Mouse (Mus musculus): Measurements from ENCODE around the gene Gm28729. TPM values are rescaled to one million over a fixed set of nuclear protein-coding genes. Genes with fewer than 3 reads are reported as not detected.
A peak's percentile ranks its signal among the peaks of the same experiment; 100 is the strongest.
"Not testable (repeated sequence)": the region's sequence is repeated elsewhere in the genome, so short reads cannot be mapped to it uniquely, and the experiment has no call there.

Gene Gm28729
- polyA plus RNA-seq, 1 experiment = not detected

DNA sequence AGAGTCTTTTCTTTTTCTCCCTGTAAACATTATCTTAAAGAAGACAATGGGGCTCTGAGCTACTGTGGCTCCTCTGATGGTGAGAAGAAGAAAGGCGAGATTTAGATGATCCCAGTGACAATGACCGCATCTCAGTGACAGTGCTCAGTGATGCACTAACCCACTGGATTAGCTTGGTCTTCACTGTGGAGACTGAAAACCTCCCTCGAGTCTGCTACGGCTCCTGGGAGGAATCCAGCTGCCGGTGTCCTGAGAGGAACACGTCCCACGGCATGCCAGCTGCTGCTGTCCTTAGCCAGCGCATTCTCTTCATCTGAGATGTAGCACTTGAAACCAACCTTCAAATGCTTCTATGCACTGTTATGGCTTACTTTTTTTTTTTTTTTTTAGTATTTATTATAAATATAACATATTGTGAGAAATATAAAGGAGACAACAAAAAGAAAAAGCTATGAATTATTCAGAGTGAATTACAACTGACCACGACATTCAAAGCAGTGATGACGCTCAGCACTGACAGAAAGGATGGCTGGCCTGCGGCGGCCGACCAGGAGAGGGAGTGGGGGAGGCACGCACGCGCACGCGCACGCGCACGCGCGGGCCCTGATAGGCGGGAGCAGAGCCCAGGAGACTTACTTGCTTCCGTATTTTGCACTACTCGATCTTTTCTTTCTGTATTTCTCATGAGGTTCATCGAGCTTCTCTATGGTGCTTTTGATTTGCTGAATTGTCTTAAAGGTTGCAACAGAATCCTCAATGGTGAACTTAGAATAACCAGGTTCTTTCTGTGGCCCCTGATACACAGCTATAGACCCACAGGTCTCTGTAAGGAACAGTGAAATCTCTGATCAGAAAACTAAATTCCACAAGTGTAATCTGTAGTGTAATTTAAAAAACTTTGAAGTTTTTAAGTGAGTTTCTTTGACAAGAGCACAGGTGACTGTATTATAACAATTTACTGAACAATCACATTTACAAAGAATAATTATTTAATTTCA is 18.9 kb upstream of the Gm28729 start:
- 35% methylated on average over 27 of the region's 27 CpGs for WGBS
- Histone ChIP-seq H3K27ac (ENCODE audit: insufficient read depth, low read depth, low read length) (peak overlapping the region; percentile 42; the same call in 1 of the 2 replicates), H3K4me3 (ENCODE audit: insufficient read depth, low read depth, low read length) (no peak overlapping the region)

DNA sequence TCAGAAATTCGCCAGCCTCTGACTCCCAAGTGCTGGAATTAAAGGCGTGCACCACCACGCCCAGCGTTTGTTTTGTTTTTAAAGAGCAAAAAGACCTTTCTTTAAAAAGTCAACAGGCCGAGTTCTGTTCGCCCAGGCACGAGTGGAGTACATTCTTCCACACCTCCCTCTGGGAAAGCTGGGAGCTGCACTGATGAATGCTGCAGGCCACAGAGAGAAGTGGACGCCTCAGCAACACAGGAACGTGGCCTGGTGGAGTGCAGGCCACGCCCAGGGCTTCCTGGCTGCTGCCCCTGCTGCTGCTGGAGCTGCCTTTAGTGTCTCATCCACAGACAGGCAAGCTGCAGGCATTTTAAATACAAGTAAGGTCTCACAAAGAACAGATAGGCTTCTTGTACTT is 13.9 kb upstream of the Gm28729 start:
- H3K27ac ChIP-seq (ENCODE audit: insufficient read depth, low read depth, low read length) = no peak overlapping the region
- 68% methylated on average over 10 of the region's 10 CpGs for WGBS
- TF ChIP-seq POLR2A (IDR thresholded peaks at IDR 0.05; ENCODE audit: insufficient read depth, low read depth, low read length) (no peak), CTCF (IDR thresholded peaks at IDR 0.05; ENCODE audit: insufficient read depth, low read depth, low read length) (no peak)
- H3K4me3 ChIP-seq (ENCODE audit: insufficient read depth, low read depth, low read length) = no peak overlapping the region
- H3K4me1 ChIP-seq (ENCODE audit: control insufficient read depth, insufficient read depth, low read length) = peaks cover 16% of the 10 kb centered on the region

More for the DNA sequence above, 18.9 kb upstream of the Gm28729 start:
- TF ChIP-seq CTCF (IDR thresholded peaks at IDR 0.05; ENCODE audit: insufficient read depth, low read depth, low read length) (peak; percentile 17; the same call in 1 of the 2 replicates), POLR2A (IDR thresholded peaks at IDR 0.05; ENCODE audit: insufficient read depth, low read depth, low read length) (no peak)
- H3K4me1 ChIP-seq (ENCODE audit: control insufficient read depth, insufficient read depth, low read length) = peaks cover 4% of the 10 kb centered on the region

GRCm38 (mm10) chr9:96537615-96537919 is 12.5 kb upstream of the Gm28729 start:
- Histone ChIP-seq H3K27ac (ENCODE audit: insufficient read depth, low read depth, low read length) (0 out of 2 replicates have a peak overlapping the region, but pooled peaks have one; percentile 21), H3K4me1 (ENCODE audit: control insufficient read depth, insufficient read depth, low read length) (peaks cover 16% of the 10 kb centered on the region), H3K4me3 (ENCODE audit: insufficient read depth, low read depth, low read length) (no peak overlapping the region)
- 92% methylated on average over 6 of the region's 6 CpGs for WGBS
- TF ChIP-seq CTCF (IDR thresholded peaks at IDR 0.05; ENCODE audit: insufficient read depth, low read depth, low read length) (no peak), POLR2A (IDR thresholded peaks at IDR 0.05; ENCODE audit: insufficient read depth, low read depth, low read length) (no peak)

DNA sequence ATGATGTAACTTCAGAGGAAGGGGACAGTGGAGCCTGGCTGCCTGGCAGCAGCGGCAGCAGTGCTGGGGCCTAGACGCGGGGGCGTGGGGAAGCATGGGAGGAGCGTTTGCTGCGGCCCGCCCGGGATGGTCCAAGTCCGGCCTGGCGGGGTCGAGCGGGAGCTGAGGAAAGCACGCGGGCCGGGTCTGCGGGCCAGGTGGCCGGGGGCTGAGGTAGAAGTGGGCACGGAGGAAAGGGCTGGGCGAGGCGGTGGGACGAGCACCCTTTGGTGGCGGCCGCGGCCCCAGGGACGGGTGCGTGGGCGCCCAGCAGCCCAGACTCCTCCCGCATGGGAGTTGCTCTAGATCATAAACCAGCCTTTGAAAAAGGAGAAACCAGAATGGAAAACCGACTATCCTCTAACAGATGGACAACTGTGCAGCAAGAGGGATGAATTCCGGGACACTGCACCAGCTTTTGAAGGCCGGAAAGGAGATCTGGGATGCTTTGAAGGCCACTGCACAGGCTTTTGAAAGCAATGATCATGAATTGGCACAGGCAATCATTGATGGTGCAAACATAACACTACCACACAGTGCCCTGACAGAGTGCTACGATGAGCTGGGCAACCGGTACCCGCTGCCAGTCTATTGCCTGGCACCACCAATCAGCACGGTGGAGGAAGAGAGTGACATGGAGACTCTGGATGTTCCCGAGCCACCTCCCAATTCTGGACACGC is 12.0 kb upstream of the Gm28729 start:
- Histone ChIP-seq H3K4me1 (ENCODE audit: control insufficient read depth, insufficient read depth, low read length) (peaks cover 16% of the 10 kb centered on the region), H3K27ac (ENCODE audit: insufficient read depth, low read depth, low read length) (peak overlapping the region; percentile 32; the same call in 1 of the 2 replicates), H3K4me3 (ENCODE audit: insufficient read depth, low read depth, low read length) (peak overlapping the region; percentile 51)
- TF ChIP-seq CTCF (IDR thresholded peaks at IDR 0.05; ENCODE audit: insufficient read depth, low read depth, low read length) (no peak), POLR2A (IDR thresholded peaks at IDR 0.05; ENCODE audit: insufficient read depth, low read depth, low read length) (no peak)
- WGBS = 18% methylated on average over 37 of the region's 37 CpGs

DNA sequence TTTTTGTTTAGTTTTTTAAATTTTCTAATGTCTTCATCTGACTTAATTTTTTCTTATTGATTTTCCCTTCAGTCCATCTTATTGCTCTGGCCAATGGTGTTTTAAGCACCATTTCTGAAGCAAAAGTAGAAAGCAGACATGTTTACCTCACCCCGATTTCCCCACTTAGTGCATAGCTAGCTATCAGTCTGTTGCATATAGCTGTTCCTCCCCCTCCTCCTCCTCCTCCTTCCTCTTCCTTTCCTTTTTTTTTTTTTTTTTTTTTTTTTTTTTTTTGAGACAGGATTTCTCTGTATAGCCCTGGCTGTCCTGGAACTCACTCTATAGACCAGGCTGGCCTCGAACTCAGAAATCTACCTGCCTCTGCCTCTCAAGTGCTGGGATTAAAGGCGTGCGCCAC is 11.0 kb upstream of the Gm28729 start:
- WGBS = 95% methylated on average over 4 of the region's 4 CpGs
- not testable (repeated sequence) for H3K27ac ChIP-seq (ENCODE audit: insufficient read depth, low read depth, low read length); H3K4me3 ChIP-seq (ENCODE audit: insufficient read depth, low read depth, low read length)
- peaks cover 16% of the 10 kb centered on the region for H3K4me1 ChIP-seq (ENCODE audit: control insufficient read depth, insufficient read depth, low read length)

DNA sequence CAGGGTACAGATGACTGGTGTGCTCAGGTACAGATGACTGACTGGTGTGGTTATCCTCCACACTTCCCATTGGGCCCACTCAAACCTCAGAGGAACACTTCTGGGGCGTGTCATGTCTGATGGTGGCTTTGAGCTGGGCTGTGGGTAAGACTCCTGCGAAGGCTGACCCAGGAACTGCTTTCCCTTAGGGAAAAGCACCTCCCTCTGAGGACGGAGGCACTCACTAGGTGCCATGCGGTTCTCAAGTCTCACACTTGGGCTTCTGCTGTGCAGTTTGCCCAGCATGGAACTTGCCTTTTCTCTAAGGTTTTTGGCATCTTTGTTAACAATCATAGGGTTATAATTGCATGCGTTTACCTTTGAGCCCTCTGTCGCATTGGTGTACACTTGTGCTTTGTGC is 10.4 kb upstream of the Gm28729 start:
- peaks cover 18% of the 10 kb centered on the region for H3K4me1 ChIP-seq (ENCODE audit: control insufficient read depth, insufficient read depth, low read length)
- H3K4me3 ChIP-seq (ENCODE audit: insufficient read depth, low read depth, low read length) = no peak overlapping the region
- 57% methylated on average over 6 of the region's 6 CpGs for WGBS
- no peak overlapping the region for H3K27ac ChIP-seq (ENCODE audit: insufficient read depth, low read depth, low read length)
- no peak for TF ChIP-seq CTCF (IDR thresholded peaks at IDR 0.05; ENCODE audit: insufficient read depth, low read depth, low read length)
- TF ChIP-seq POLR2A (IDR thresholded peaks at IDR 0.05; ENCODE audit: insufficient read depth, low read depth, low read length) = no peak

- 93% methylated on average over 4 of the region's 4 CpGs for WGBS
Measured at GRCm38 (mm10) chr9:96534256-96534655, 9.2 kb upstream of the Gm28729 start.

DNA sequence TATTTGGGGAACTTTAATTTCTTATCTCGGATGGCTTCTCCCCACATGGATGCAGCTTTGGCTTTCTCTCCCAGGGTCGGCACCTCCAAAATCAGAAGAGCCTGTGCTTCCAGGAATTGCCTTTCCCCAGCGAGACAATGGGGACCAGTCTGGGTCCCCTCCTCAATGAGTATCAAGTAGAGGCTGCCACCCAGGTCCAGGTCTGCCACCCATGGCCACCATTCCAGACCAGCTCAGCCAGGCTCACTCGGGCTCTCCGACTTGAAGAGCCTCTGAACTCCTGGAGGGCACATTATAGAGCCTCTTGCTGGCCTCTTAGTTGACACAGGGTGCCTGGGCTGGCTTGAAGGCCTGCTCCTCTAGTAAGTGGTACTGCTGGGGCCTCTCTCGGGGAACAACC is 8.4 kb upstream of the Gm28729 start:
- WGBS = 81% methylated on average over 6 of the region's 6 CpGs
- H3K4me1 ChIP-seq (ENCODE audit: control insufficient read depth, insufficient read depth, low read length) = peaks cover 16% of the 10 kb centered on the region
- H3K27ac ChIP-seq (ENCODE audit: insufficient read depth, low read depth, low read length) = no peak overlapping the region
- TF ChIP-seq CTCF (IDR thresholded peaks at IDR 0.05; ENCODE audit: insufficient read depth, low read depth, low read length) = no peak
- TF ChIP-seq POLR2A (IDR thresholded peaks at IDR 0.05; ENCODE audit: insufficient read depth, low read depth, low read length) = no peak
- no peak overlapping the region for H3K4me3 ChIP-seq (ENCODE audit: insufficient read depth, low read depth, low read length)

More at GRCm38 (mm10) chr9:96534256-96534655, 9.2 kb upstream of the Gm28729 start:
- H3K27ac ChIP-seq (ENCODE audit: insufficient read depth, low read depth, low read length) = no peak overlapping the region
- H3K4me3 ChIP-seq (ENCODE audit: insufficient read depth, low read depth, low read length) = no peak overlapping the region
- H3K4me1 ChIP-seq (ENCODE audit: control insufficient read depth, insufficient read depth, low read length) = peaks cover 18% of the 10 kb centered on the region
- TF ChIP-seq POLR2A (IDR thresholded peaks at IDR 0.05; ENCODE audit: insufficient read depth, low read depth, low read length) (no peak), CTCF (IDR thresholded peaks at IDR 0.05; ENCODE audit: insufficient read depth, low read depth, low read length) (no peak)

DNA sequence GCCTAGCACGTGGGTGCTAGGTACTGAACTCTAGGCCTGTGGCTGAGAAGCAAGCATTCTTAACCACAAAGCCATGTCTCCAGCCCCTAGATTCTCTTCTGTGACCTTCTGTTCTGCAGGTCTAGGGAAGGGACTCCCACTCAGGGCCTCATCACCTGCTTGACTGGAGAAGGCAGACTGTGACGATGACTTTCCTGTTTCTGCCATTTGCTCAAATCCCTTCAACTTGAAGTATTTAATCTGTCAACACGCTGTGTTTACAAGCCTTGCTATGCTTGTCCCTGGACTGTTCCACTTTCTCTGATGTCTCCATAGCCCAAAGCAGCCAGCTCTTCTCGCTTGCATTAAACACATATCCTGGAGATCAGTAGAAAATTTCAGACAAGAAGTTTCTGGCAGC is 7.5 kb upstream of the Gm28729 start:
- TF ChIP-seq POLR2A (IDR thresholded peaks at IDR 0.05; ENCODE audit: insufficient read depth, low read depth, low read length) = no peak
- TF ChIP-seq CTCF (IDR thresholded peaks at IDR 0.05; ENCODE audit: insufficient read depth, low read depth, low read length) = no peak
- Histone ChIP-seq H3K4me1 (ENCODE audit: control insufficient read depth, insufficient read depth, low read length) (peaks cover 14% of the 10 kb centered on the region), H3K4me3 (ENCODE audit: insufficient read depth, low read depth, low read length) (no peak overlapping the region), H3K27ac (ENCODE audit: insufficient read depth, low read depth, low read length) (no peak overlapping the region)
- 87% methylated on average over 4 of the region's 4 CpGs for whole genome bisulfite sequencing

Measured in olfactory bulb, adult 2 months (tissue).